Mouse (Mus musculus) fat pad, adult 2 months (tissue): ENCODE data around the gene Galnt17.

Experiments used
- DNase-seq: peaks from one replicate; pipeline ENCODE4 v3.0.0-alpha.2; 2011; ENCODE audit warnings: low read depth, low spot score; ENCODE audit errors: extremely low read depth

Galnt17 gene

DNA sequence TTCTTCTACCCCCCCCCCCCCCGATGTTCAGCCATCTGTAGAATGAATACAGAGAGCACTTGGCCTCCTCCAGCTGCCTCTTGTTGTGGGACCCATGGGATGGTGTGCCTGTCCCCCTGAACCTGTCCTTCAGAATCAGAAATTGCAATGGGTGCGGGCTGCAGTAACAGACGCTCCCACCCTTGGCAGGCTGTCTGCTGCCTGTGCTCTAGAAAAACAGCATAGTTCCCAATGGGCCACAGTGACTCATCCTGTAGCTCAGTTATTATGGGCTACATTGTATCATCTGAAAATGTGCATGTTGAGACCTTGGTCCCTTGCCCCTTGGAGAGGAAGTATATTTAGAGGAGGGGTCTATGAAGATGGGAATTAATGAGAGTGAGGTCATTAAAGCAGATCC, 283.8 kb downstream of the Galnt17 start:
- DNase-seq: no peak

DNA sequence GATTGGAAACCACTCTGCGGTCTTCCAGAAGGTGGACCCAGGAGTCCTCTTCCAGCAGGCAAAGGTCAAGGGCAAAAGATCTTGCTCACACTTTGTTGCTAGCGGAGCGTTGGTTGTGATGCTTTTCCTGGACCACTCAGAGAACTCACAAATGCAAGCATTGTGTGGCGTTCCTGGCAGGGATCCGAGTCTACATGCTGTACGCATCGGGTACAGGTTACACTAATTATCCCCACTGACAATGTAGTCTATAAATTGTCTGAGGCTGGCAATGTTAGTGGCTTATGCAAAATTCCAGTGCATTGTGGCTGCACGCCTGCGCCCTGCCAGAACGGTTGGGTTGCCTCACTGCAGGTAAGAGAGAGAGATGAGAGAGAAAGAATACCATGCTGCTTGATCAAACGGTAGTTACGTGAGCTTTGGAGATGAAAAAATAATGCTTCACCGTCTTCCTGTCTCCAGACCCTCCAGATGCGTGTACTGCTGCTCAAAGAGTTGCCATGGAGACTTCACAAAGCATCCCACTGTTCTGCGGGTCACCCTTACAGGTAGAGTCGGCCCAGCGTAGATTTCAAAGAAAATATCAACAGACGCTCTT, 285.8 kb downstream of the Galnt17 start:
- no peak for DNase-seq

DNA sequence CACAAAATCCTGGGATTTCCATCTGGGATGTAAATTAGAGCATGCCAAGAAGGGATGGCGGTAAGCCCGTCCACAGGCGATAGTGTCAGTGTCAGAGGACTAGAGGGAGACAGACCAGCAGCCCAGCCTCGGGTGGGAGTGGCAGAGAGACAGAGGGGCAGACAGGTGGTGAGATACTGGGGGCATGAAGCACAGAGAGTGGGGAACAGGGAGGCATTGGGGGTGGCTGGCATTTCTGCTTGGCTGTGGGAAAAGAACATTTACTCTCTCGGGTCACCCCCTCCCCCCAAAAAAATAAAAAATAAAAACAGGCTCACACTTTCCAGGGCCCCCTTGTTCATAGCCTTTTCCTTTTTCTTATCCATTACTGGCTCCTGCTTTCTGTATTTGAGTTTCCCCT, 287.4 kb downstream of the Galnt17 start:
- DNase-seq: no peak

DNA sequence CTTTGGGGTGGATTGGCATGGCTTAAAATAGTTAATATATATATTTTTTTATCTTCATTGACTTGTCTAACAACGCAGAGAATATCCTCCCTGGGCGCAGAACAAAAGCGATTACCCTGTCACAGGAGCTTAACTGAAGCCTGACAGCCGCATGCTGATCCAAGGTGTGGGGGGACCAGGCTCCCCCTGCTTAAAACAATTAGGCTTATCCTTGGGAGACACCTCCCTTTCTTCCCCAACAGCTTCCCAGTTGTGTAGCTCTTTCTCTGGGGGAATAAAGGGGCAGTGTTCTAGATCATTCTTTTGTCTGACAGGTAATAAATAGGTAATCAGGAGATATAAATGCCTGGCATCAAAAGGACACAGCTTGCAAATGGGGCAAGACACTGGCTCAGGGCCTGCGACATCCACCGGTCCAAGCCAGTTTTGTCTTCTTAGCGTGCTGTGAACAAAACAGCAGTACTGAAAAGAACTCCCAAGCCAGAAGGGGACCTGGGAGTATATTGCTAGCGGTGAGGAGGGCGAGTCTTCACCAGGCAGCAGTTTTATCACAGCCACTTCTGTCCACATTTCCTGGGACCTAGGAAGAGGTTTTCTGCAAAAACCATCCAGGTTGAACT, 288.8 kb downstream of the Galnt17 start:
- DNase-seq: no peak

DNA sequence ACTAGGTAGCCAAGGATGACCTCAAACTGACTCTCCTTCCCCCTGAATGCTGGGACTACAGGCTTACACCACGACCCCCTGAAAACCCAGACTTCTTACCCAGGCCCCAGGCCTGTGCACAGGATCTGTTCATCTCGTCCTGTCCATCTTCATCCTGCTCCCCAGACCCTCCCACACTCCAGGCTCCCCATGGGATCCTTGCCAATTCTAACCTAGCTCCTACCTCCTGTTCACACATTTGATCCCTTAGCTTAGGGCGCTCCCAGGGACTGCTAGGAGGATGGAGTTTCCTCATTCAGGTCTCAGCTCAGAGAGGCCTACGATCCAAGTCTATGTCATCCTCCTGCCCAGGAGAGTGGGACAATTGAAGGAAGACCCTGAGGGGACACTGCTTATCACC, 292.2 kb downstream of the Galnt17 start:
- DNase-seq: no peak

DNA sequence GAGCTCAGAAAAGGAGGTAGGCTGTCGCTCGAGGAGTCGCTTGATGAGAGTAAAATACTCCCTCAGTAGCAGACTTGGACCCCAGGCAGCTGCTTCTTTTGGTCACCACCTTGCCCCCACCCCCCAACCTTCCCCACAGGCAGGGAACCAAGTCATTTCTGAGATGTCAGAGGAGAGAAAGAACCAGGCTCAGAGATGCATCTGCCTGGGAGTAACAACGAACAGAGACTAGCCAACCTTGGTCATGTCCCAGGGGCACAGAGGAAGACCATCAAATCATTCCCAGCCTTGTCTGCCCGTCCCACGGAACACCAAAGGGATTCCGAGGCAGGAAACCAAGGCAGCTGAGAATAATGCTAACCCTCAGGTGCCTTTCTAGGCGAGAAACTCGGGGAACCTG, 293.0 kb downstream of the Galnt17 start:
- DNase-seq: no peak

DNA sequence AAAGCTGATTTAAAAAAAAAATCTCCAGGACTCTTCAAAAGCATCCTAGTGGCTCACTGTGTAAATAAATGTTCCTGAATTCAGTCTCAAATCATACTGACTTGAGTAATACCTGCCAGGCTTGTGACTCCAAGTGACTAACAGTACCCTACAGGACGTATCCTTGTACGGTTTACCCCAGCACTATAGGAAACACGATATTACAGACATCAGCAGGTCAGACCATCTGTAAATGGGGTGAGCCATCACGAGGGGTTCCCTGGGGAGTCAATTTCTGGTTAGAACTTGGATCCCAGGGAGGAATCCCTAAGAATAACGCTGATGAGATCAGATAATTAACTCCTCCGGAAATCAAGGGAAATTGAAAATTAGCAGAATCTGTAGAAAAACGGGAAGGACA, 294.5 kb downstream of the Galnt17 start:
- DNase-seq: no peak

DNA sequence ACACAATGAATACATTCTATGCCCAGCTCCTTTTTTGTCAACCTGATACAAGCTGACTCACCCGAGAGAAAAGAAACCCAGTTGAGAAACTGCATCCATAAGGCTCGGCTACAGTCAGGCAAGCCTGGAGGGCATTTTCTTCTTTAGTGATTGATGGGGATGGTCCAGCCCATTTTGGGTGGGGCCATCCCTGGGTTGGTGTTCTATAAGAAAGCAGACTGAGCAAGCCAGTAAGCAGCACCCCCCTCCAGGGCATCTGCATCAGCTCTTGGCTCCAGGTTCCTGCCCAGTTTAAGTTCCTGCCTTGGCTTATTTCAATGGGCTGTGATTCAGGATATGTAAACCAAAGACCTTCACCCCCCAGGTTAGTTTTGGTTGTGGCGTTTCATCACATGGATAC, 295.2 kb downstream of the Galnt17 start:
- no peak for DNase-seq

DNA sequence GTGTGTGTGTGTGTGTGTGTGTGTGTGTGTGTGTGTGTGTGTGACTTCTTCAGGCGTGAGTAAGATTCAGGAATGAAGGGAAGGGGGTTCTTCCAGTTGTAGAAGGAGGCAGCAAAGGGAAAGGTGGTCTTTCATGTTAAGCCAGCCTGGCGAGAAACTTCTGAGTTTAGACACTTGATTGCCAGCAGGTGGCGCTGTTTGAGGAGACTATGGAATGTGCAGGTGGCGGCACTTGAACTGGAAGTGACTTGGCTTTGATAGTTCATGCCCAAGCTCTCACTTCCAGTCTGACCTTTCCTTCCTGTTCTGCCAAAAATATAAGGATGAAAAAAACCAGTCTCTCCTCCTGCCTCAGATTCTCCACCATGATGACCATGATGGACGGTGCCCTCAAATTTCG, 298.8 kb downstream of the Galnt17 start:
- DNase-seq: no peak

DNA sequence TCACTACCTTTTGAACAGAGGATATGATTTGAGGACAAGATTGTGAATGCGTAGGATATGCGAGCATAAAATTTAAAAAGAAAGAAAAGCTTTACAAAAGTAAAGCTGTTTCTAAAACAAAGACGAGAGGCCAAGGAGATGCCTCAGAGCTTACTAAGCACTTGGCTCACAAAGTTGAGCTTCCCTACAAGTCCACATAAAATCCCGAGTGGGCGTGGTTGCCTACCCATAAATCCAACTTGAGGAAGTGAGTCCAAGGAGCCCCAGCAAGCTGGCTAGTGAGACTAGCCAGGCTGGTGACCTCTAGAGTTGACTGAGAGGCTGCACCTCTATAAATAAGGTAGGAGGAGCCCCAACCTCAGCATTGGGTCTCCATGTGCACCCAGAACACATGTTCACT, 299.8 kb downstream of the Galnt17 start:
- DNase-seq: peak; percentile 2

DNA sequence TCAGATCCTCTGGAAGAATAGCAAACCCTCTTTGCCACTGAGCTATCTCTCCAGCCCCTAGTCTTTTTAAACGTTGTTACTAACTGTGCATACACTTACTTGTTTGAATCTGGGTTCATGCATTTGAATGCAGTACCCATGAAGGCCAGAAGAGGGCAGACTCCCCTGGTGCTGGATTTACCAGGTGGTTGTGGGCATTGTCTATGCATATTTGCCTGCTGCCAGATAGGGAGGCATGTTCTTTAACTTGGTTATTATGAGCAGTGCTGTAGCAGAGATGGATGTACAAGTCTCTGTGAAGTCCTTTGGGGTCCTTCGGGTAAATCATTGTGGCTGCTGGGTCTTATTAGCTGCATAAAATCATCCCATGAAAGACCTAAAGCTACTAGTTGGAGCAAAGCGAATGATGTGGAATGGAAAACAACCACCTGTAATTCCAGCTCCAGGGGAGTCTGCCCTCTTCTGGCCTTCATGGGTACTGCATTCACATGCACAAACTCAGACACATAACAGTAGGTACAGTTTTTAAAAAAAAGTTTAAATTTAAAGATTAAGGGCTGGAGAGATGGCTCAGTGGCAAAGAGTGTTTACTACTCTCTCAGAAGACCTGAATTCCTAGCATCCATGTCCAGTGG, 300.3 kb downstream of the Galnt17 start:
- no peak for DNase-seq

DNA sequence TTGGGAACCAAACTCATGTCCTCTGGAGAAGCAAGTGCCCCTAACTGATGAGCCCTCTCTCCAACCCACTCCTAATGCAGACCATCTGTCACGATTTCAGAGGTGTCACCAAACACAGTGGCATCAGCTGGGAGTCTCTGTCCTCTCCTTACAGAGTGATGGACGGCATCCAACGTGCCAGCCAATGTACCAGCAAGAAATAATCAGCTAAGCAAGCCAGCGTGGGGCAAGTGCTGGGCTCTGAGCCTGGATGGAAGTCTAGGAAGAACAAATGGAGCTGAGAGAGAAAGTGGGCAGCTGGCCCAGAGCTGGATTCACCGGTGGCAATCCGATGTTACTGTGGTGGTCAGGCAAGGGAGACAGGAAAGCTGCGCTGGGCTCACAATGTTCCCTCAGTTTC, 301.1 kb downstream of the Galnt17 start:
- no peak for DNase-seq

DNA sequence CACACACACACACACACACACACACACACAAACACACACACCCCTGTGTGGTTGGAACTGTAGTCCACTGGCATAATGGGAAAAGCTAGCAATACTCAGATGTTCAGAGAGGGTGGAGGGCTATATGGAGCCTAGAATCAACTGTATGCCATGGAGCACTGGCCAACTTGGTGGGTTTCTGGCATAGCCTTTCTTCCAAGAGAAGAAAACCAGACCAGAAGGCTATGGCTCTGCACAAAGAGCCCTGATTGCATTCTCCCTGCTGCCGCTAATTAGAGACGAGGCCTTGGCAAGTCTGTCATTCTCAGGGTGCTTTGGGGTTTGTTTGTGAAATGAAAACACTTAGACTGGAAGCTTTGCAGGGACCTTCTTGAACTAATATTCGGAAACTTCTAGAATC, 301.8 kb downstream of the Galnt17 start:
- DNase-seq: no peak

DNA sequence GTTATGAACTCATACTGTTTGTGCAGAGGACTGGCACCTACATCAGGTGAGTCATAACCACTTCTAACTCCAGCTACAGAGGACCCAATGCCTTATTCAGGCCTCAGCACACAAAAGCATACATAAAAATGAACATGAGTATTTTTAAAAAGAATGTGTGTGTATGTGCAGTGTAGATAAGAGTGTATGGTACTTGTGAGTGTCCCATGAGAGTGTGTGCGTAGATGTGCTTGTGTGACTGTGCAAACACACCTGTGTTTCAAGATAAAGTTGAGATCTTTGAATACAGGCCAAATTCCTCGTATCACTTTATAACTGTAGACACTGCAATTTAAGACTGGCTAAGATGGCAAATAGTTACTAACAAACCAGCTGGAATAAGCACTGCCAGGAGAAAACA, 307.7 kb downstream of the Galnt17 start:
- no peak for DNase-seq

DNA sequence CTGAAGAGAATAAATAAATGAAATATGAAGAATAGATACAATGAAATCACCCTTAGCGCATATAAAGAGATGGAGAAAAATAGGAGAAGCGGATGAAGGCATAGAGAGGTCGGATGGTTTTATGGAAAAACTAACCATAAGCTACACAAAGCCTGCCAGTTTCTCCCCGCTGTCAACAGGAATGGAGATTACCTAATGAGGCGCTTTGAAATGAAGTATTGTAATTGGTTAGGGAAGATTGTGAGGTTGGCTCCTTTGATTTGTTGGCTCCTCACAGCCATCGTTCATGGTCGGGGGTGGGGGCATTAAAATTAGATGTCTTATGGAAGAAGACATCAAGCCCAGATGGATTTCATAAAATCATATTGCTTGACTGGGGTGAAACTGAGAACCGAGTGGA, 329.0 kb downstream of the Galnt17 start:
- no peak for DNase-seq

DNA sequence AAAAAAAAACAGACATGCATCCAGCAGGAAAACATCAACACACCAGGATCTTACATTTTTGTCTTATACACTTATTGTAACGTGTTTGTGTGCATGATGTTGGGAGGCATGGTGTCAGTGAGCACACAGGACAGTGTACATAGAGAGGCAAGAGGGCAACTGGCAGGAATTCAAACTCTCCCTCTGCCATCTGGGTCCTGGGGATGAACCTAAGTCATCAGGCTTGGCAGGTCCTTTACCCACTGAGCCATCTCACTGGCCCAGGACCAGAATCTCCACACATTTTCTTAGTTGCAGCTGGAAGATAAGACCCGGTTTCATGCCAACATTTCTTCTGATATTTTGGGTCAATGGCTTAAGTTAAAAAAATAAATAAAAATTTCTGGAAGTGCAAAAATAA, 329.4 kb downstream of the Galnt17 start:
- DNase-seq: no peak

DNA sequence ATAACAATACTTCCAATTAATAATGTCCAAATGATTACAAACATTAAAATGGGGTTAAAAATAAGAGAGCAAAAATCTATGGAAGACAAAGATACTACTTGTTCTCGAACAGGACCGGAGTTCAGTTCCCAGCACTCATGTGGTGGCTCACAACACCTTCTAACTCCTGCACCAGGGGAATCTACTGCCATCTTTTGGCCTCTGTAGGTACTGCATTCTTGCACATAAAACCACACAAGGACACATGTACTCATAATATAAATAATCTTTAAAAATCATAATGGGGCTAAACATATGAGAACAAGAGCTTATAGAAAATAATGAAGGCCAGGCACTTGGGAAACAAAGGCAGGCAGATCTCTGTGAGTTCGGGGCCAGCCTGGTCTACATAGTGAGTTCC, 330.3 kb downstream of the Galnt17 start:
- DNase-seq: no peak

DNA sequence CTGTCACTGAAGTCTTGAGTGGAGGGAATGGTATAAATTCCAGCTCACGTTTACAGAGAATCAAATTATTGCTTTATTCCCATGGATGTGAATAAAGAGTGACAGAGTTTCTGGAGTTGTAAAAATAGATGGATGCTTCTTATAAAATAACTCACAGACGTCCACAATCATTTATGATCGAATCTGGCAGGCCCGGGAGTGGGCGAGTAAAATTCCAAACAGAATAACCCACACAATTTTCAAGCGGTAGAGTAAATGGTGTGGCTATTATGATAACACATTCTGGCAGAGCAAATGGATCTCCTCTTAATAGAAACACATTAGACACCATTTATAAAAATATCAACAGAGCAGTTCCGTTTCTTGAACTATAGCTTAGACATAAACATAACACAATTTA, 355.9 kb downstream of the Galnt17 start:
- no peak for DNase-seq

DNA sequence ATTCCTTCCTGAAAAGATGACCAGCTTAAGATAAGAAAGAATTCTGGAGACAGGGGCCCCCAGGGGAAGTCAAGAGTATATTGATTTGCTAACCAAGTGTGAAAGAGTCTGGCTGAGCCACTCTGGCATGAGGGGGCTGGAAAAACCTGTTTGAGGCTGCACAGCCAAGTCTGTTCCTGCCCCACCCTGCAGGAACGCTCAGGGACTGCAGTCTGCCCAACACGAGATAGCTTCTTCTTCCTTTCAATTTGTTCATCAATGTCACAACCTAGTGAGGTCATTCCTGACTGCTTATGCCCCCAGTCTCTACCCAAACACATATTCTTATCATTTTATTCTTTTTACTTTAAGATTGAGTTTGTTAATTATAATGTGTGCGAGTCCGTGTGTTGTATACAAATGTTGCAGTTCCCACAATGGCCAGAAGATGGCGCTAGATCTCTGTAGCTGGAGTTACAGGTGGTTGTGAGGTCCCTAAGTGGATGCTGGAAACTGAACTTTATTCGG, 357.4 kb downstream of the Galnt17 start:
- DNase-seq: peak; percentile 42

DNA sequence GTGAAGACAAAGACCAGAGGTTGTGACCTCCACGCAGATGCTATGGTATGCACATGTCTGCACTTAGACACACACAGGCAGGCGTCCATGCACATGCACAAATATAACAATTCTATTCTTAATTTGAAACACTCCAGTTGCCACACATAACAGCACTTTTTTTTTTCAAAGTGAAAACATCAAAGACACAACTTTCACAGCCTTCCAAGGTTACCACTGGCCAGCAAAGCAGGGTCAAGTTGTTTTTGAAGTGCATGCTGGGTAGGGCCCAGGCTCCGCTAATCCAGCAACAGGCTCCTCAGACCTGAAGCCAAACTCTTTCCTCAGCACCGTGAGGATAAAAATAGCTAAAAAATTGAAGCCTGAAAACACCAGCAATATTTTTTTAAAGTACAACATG, 357.9 kb downstream of the Galnt17 start:
- no peak for DNase-seq

DNA sequence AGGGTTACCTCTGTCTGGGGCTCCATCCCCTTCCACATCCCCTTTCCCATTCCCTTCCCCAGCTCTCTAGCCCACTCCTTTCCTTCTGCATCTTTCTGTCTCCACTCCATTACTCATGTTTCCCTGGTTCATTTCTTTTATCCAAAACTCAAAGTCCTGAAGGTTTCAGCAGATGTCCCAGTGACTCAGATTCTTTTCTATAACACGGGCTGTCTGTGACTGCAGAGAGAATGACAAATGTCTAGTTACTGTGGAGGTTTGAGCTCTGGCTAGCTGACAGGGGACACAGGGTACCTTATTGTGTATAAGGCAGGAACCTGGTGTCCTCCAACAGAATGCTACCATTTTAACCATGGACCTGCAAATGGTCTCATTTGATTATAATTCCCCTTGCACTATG, 358.6 kb downstream of the Galnt17 start:
- DNase-seq: no peak

DNA sequence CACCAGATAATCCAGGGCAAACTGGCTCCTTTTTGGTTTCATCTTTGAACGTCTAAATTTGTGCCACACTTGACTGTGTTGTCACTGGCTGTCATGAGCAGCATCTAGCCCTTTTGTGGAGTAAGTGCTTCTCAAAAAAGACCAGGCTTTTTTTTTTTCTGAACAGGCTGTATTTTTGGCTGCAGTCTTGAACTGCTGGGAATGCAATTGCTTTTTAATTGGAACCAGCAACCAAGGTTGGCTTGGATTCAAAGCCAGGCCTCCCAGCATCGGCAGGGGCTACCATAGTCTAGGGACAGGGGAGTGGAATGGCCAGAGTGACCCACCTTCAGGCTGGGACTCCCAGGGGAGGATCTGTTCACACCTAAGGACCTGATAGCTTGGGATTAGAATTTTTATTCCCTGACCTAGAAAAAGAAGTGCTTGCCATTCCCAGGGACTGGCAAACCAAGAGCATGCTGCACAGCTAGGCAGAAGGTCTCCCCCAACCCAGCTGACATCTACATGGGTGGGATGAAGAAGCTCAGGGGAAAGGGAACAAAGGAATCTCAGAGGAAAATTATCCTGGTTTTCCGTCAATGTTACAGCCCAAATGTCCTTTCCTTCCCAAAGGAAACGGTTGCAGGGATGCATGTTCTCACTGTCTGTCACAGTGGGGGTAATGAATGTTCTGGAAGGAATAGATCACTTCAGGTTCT, 369.2 kb downstream of the Galnt17 start:
- no peak for DNase-seq
